Mouse (Mus musculus) embryonic facial prominence, embryonic 13.5 days (tissue): Measurements from ENCODE around the gene Grik5. TPM values are rescaled to one million over a fixed set of nuclear protein-coding genes. Genes with fewer than 3 reads are reported as not detected.

Experiments used
- ATAC-seq: fragments of 200-750 bp; cut with Nextera tagmentation; 2 replicates; pipeline ENCODE4 v1.8.0; 2017; ENCODE audit warnings: low read depth; ENCODE audit not compliant: insufficient number of reproducible peaks, insufficient read depth, low FRiP score, low TSS enrichment
- H3K27ac ChIP-seq: fragments of 300-500 bp; sonication (generic); 2 replicates; pipeline ENCODE4 v1.5.1; 2015; ENCODE audit warnings: moderate library complexity, mild to moderate bottlenecking, inconsistent platforms
- H3K27me3 ChIP-seq: fragments of 300-500 bp; sonication (generic); 2 replicates; pipeline ENCODE4 v1.6.1; 2015; ENCODE audit warnings: mild to moderate bottlenecking, inconsistent platforms
- H3K36me3 ChIP-seq: fragments of 300-500 bp; sonication (generic); 2 replicates; pipeline ENCODE4 v1.6.1; 2015; ENCODE audit warnings: mild to moderate bottlenecking, inconsistent platforms
- H3K4me1 ChIP-seq: fragments of 300-500 bp; sonication (generic); 2 replicates; pipeline ENCODE4 v1.6.1; 2015; ENCODE audit warnings: inconsistent platforms
- H3K4me2 ChIP-seq: fragments of 300-500 bp; sonication (generic); 2 replicates; pipeline ENCODE4 v1.6.1; 2015; ENCODE audit warnings: moderate library complexity, mild to moderate bottlenecking, inconsistent platforms
- H3K4me3 ChIP-seq: fragments of 300-500 bp; sonication (generic); 2 replicates; pipeline ENCODE4 v1.5.1; 2015; ENCODE audit warnings: mild to moderate bottlenecking, inconsistent platforms
- H3K9ac ChIP-seq: fragments of 300-500 bp; sonication (generic); 2 replicates; pipeline ENCODE4 v1.6.1; 2015; ENCODE audit warnings: mild to moderate bottlenecking, inconsistent platforms
- H3K9me3 ChIP-seq: fragments of 300-500 bp; sonication (generic); 2 replicates; pipeline ENCODE4 v1.6.1; 2016; ENCODE audit warnings: inconsistent platforms
- WGBS: fragments of 180-500 bp; shearing (Covaris S2); methylation state at CpG from one replicate; pipeline ENCODE4 v1.1.7; 2015; ENCODE audit warnings: mixed read lengths; 5-methylcytosine and 5-hydroxymethylcytosine counted together
- polyA plus RNA-seq: library from polyadenylated mRNA; unstranded; fragments of >200 nt; fragmentation: Nextera tagmentation; extraction: Ambion mirVana; gene quantifications from 2 replicates; pipeline ENCODE4 v1.2.1, GENCODE M21; 2015

Grik5 gene
- polyA plus RNA-seq, 1 experiment from 2014 or later = 11.2 TPM

DNA sequence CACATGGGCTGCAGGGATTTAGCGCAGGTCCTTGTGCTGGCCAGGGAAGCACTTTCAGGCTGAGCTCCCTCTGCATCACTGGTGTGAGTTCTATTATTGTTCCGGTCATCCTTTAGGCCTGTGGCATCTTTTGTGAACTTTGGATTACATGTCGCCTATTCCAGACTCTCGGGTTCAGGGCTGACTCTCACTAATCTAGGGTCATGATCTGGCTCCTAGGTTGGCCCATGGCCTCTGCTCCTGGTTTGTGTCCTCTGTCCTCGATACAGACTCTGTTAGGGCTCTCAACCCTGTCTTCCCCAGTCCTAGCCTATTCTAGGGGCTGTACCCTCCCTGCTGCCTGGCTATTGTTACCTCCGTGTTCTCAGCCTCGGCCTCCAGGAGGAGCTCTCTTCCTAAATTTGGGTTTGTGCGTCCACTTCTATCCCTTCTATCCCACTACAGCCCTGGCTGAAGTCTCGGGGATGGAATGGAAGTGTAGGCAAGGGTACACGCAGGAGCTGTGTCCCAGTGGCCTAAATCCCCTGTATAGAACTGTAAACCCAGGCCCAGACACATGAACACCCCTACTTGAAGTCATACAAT, 46.2 kb downstream of the Grik5 start:
- 61% methylated on average over 10 of the region's 10 CpGs for WGBS
- H3K4me3 ChIP-seq = no peak overlapping the region
- no peaks in the 10 kb centered on the region for H3K4me1 ChIP-seq
- H3K27ac ChIP-seq = no peak overlapping the region
- H3K4me2 ChIP-seq = no peak overlapping the region
- no peak for ATAC-seq
- H3K9me3 ChIP-seq = no peaks in the 10 kb centered on the region
- no peak overlapping the region for H3K9ac ChIP-seq
- peaks cover 58% of the 10 kb centered on the region for H3K36me3 ChIP-seq
- H3K27me3 ChIP-seq = no peaks in the 10 kb centered on the region

GRCm38 (mm10) chr7:25011592-25011991, 60.6 kb downstream of the Grik5 start:
- H3K36me3 ChIP-seq = peaks cover 44% of the 10 kb centered on the region
- no peak overlapping the region for H3K4me2 ChIP-seq
- H3K4me1 ChIP-seq = peaks cover 21% of the 10 kb centered on the region
- no peak for ATAC-seq
- 69% methylated on average over 7 of the region's 7 CpGs for WGBS
- H3K9ac ChIP-seq = no peak overlapping the region
- H3K9me3 ChIP-seq = no peaks in the 10 kb centered on the region
- H3K27ac ChIP-seq = no peak overlapping the region
- peaks cover 71% of the 10 kb centered on the region for H3K27me3 ChIP-seq
- no peak overlapping the region for H3K4me3 ChIP-seq

DNA sequence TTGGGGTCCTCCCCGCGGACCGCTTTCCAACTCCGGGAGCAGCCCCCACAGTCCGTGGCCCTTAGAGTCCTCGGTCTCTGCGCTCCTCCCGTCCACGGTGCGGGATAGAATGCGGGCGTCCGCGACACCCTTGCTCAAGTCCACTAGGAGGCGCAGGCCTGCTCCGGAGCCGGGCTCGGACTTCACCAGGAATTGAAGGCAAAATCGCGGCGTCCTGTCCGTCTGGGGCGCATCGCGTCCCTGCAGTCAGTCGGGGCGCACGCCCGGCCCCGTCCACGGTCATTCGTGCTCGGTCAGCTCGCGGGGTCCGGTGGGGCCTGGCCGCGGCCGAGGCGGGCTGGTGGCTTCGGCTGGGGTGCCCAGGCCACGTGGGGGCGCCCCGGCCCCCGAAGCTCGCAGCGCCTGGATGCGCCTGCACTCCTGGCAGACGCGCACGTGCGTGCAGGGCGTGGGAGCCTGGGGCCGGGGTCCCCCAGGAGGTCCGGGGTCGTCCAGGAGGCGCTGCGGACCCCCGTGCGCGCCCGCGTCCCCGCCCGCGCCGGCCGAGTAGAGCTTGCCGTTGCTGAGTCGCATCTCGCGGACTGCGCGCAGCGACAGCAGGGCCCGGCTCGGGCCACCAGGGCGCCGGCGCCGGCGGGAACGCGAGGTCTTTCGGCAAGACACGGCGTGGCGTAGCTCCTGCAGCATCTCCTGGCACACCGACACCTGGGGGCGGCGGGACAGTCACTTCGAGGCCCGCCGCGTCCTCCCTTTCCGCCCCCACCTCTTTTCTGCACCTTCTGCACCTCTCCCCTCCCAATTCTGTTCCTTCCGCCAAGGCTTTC, 61.8 kb downstream of the Grik5 start:
- H3K4me3 ChIP-seq = peak overlapping the region; percentile 38
- WGBS = 2% methylated on average over 97 of the region's 97 CpGs
- no peak for ATAC-seq

GRCm38 (mm10) chr7:25009099-25009700, 62.9 kb downstream of the Grik5 start:
- ATAC-seq = no peak
- no peak overlapping the region for H3K4me3 ChIP-seq
- peaks cover 94% of the 10 kb centered on the region for H3K27me3 ChIP-seq
- peaks cover 36% of the 10 kb centered on the region for H3K4me1 ChIP-seq
- no peak overlapping the region for H3K9ac ChIP-seq
- H3K4me2 ChIP-seq = peak overlapping the region; percentile 32; the same call in 1 of the 2 replicates
- no peak overlapping the region for H3K27ac ChIP-seq
- 5% methylated on average over 20 of the region's 20 CpGs for WGBS
- peaks cover 23% of the 10 kb centered on the region for H3K36me3 ChIP-seq
- no peaks in the 10 kb centered on the region for H3K9me3 ChIP-seq

More for the DNA sequence above, 61.8 kb downstream of the Grik5 start:
- Histone ChIP-seq H3K27ac (no peak overlapping the region), H3K4me2 (peak overlapping the region; percentile 65), H3K9ac (peak overlapping the region; percentile 32; the same call in 1 of the 2 replicates), H3K9me3 (no peaks in the 10 kb centered on the region), H3K27me3 (peaks cover 84% of the 10 kb centered on the region), H3K4me1 (peaks cover 30% of the 10 kb centered on the region), H3K36me3 (peaks cover 34% of the 10 kb centered on the region)

GRCm38 (mm10) chr7:25008635-25009034, 63.5 kb downstream of the Grik5 start:
- Histone ChIP-seq H3K27ac (no peak overlapping the region), H3K9ac (no peak overlapping the region), H3K9me3 (no peaks in the 10 kb centered on the region), H3K4me1 (peaks cover 37% of the 10 kb centered on the region), H3K36me3 (peaks cover 17% of the 10 kb centered on the region), H3K4me3 (no peak overlapping the region), H3K27me3 (peaks cover 99% of the 10 kb centered on the region), H3K4me2 (peak overlapping the region; percentile 32; the same call in 1 of the 2 replicates)
- WGBS = 2% methylated on average over 17 of the region's 17 CpGs
- no peak for ATAC-seq

- WGBS = 17% methylated on average over 8 of the region's 8 CpGs
- peaks cover 45% of the 10 kb centered on the region for H3K4me1 ChIP-seq
- H3K27me3 ChIP-seq = peaks cover 99% of the 10 kb centered on the region
- ATAC-seq = no peak
- H3K4me3 ChIP-seq = no peak overlapping the region
- peaks cover 11% of the 10 kb centered on the region for H3K36me3 ChIP-seq
- H3K9ac ChIP-seq = no peak overlapping the region
- no peaks in the 10 kb centered on the region for H3K9me3 ChIP-seq
- H3K4me2 ChIP-seq = no peak overlapping the region
- no peak overlapping the region for H3K27ac ChIP-seq
These were observed 64.4 kb downstream of the Grik5 start for GRCm38 (mm10) chr7:25007609-25008374.

GRCm38 (mm10) chr7:25006586-25007364, 65.4 kb downstream of the Grik5 start:
- 79% methylated on average over 12 of the region's 12 CpGs for WGBS

DNA sequence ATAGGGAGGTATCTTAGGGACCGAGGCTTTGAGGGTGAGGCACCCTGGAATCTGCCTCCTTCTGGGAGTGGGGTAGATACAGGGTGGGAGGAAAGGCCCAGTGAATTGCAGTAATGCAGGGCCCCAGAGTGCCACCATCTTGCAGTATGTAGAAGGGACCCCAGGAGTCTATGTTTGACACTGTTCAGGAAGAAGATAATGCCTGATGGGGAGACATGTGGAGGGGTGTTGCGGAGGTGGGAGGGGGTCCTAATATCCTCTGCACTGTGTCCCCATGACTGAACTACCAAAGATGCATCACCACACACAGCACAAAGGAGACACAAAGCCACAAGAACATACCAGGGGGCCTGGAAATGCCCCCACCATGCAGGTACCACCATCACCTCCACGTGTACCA, 66.0 kb downstream of the Grik5 start:
- Histone ChIP-seq H3K4me2 (peak overlapping the region; percentile 77), H3K27me3 (peaks cover 84% of the 10 kb centered on the region), H3K27ac (no peak overlapping the region), H3K4me3 (peak overlapping the region; percentile 46), H3K36me3 (no peaks in the 10 kb centered on the region), H3K9ac (no peak overlapping the region), H3K9me3 (no peaks in the 10 kb centered on the region), H3K4me1 (peaks cover 45% of the 10 kb centered on the region)
- WGBS = 71% methylated on average over 3 of the region's 3 CpGs
- no peak for ATAC-seq

More at GRCm38 (mm10) chr7:25006586-25007364, 65.4 kb downstream of the Grik5 start:
- H3K9ac ChIP-seq = no peak overlapping the region
- H3K27me3 ChIP-seq = peaks cover 90% of the 10 kb centered on the region
- H3K36me3 ChIP-seq = 0 out of 2 replicates have a peak, but pooled peaks cover 3% of the 10 kb centered on the region
- H3K9me3 ChIP-seq = no peaks in the 10 kb centered on the region
- no peak for ATAC-seq
- peaks cover 45% of the 10 kb centered on the region for H3K4me1 ChIP-seq
- no peak overlapping the region for H3K4me2 ChIP-seq
- H3K27ac ChIP-seq = no peak overlapping the region
- no peak overlapping the region for H3K4me3 ChIP-seq

GRCm38 (mm10) chr7:25005421-25006065, 66.6 kb downstream of the Grik5 start, which contains the start of gene Atp1a3:
TSS of gene Atp1a3 (minus strand) at chr7:25005958.
- Histone ChIP-seq H3K9ac (peak within 1 kb of the TSS; percentile 58), H3K9me3 (no peaks in the 10 kb centered on the region)

GRCm38 (mm10) chr7:25004806-25005205, 67.3 kb downstream of the Grik5 start:
- WGBS = 37% methylated on average over 9 of the region's 9 CpGs
- Histone ChIP-seq H3K4me1 (peaks cover 34% of the 10 kb centered on the region), H3K9me3 (no peaks in the 10 kb centered on the region), H3K4me3 (peak overlapping the region; percentile 46; the same call in 1 of the 2 replicates), H3K36me3 (no peaks in the 10 kb centered on the region), H3K27ac (no peak overlapping the region), H3K4me2 (peak overlapping the region; percentile 77), H3K9ac (no peak overlapping the region), H3K27me3 (peaks cover 71% of the 10 kb centered on the region)
- ATAC-seq = no peak

More at GRCm38 (mm10) chr7:25005421-25006065, 66.6 kb downstream of the Grik5 start, which contains the start of gene Atp1a3:
- no peaks in the 10 kb centered on the region for H3K36me3 ChIP-seq
- H3K27ac ChIP-seq = no peak within 1 kb of the TSS
- peak within 1 kb of the TSS; percentile 46 for H3K4me3 ChIP-seq
- H3K27me3 ChIP-seq = peaks cover 78% of the 10 kb centered on the region
- peaks cover 42% of the 10 kb centered on the region for H3K4me1 ChIP-seq
- 1% methylated on average over 54 of the region's 54 CpGs for WGBS
- peak within 1 kb of the TSS; percentile 77 for H3K4me2 ChIP-seq
- 0 out of 2 replicates have a peak, but pooled peaks have one; percentile 18 for ATAC-seq
